Mouse (Mus musculus) forebrain, embryonic 11.5 days (tissue): Measurements from ENCODE around the gene Rflna. TPM values are rescaled to one million over a fixed set of nuclear protein-coding genes. Genes with fewer than 3 reads are reported as not detected.
A peak's percentile ranks its signal among the peaks of the same experiment; 100 is the strongest.

ENCODE experiments used
- ATAC-seq: fragments of 200-750 bp; cut with Nextera tagmentation; replicated peaks from 2 replicates; pipeline ENCODE4 v1.8.0; 2017; ENCODE audit warnings: moderate TSS enrichment; ENCODE audit not compliant: low FRiP score
- DNase-seq: peaks from one replicate; pipeline ENCODE4 v3.0.0-alpha.2; 2017; ENCODE audit warnings: low spot score
- H3K27ac ChIP-seq: fragments of 300-500 bp; sonication (generic); 2 replicates; pipeline ENCODE4 v1.5.1; 2014; ENCODE audit warnings: low read depth, low read length
- H3K27me3 ChIP-seq: fragments of 300-500 bp; sonication (generic); 2 replicates; pipeline ENCODE4 v1.6.1; 2014; ENCODE audit warnings: mild to moderate bottlenecking, low read length, mixed read lengths; ENCODE audit not compliant: control insufficient read depth, insufficient read depth
- H3K36me3 ChIP-seq: fragments of 300-500 bp; sonication (generic); 2 replicates; pipeline ENCODE4 v1.6.1; 2014; ENCODE audit warnings: mild to moderate bottlenecking, low read length, moderate library complexity, mixed read lengths; ENCODE audit not compliant: control insufficient read depth, insufficient read depth
- H3K4me1 ChIP-seq: fragments of 300-500 bp; sonication (generic); replicated peaks from 2 replicates; pipeline ENCODE4 v1.6.1; 2014; ENCODE audit warnings: low read length, mixed read lengths; ENCODE audit not compliant: control insufficient read depth, insufficient read depth
- H3K4me2 ChIP-seq: fragments of 300-500 bp; sonication (generic); 2 replicates; pipeline ENCODE4 v1.6.1; 2014; ENCODE audit warnings: low read depth, mild to moderate bottlenecking, low read length, moderate library complexity, mixed read lengths; ENCODE audit not compliant: severe bottlenecking
- H3K4me3 ChIP-seq: fragments of 300-500 bp; sonication (generic); 2 replicates; pipeline ENCODE4 v1.5.1; 2014; ENCODE audit warnings: low read depth, low read length
- H3K9ac ChIP-seq: fragments of 300-500 bp; sonication (generic); 2 replicates; pipeline ENCODE4 v1.6.1; 2014; ENCODE audit warnings: low read length
- H3K9me3 ChIP-seq: fragments of 300-500 bp; sonication (generic); 2 replicates; pipeline ENCODE4 v1.6.1; 2016; ENCODE audit warnings: low read length, mixed read lengths; ENCODE audit not compliant: control insufficient read depth
- WGBS: fragments of 180-500 bp; shearing (Covaris S2); extraction: QIAGEN DNeasy Blood & Tissue Kit; methylation state at CpG from one replicate; pipeline ENCODE4 v1.1.7; 2014; 5-methylcytosine and 5-hydroxymethylcytosine counted together
- polyA plus RNA-seq: library from polyadenylated mRNA; unstranded; fragments of >200 nt; fragmentation: Nextera tagmentation; extraction: Ambion mirVana; gene quantifications from 2 replicates; pipeline ENCODE4 v1.2.1, GENCODE M21; 2014

The Rflna gene
- polyA plus RNA-seq, 1 experiment from 2014 or later = 4.5 TPM

DNA sequence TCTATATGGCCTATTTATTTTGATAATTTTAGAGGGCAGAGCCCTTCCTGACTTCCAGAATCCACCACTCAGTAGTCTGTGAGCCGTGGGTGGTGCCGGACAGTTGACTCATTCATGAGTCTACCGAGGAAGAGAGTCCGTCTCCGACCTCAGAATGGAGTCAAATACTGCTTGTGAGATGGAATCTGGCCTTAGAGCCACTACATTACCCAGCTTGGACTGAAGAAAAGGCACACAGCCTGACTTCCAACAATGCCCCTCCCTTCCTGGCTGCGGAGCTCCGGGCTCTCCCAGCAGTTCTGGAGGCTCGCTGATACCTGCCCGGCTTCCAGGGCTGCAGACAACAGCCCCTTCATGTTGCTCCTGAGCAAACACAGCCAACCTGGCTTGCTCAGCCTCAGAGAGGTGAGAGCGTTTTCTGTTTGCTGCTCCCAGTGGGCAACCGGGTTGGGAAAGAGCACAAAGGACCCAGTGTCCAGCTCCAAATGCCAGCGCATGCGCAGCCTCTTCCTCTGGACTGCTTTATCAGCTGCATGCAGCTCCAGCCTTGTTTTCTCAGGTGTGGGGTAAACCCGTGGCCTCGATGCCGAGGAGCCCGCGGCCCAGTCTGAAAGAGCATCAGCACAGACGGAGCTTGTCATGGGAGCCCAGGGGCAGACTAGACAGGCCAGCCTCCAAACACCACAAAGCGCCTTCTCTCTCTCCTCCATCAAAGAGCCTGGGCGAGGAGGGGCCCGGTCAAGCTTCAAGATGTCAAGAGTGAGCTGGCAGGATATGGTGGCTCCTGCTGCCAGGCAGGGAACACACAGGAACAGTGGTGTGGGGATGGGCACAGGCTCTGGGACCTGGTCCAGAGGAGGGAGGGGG lies 39.0 kb upstream of the Rflna start:
- H3K36me3 ChIP-seq = no peaks in the 10 kb centered on the region
- H3K9me3 ChIP-seq = no peaks in the 10 kb centered on the region
- H3K27me3 ChIP-seq = no peaks in the 10 kb centered on the region
- 70% methylated on average over 22 of the region's 22 CpGs for WGBS
- no peak overlapping the region for H3K4me3 ChIP-seq
- no peak overlapping the region for H3K9ac ChIP-seq
- H3K4me1 ChIP-seq = no peaks in the 10 kb centered on the region
- 0 out of 2 replicates have a peak overlapping the region, but pooled peaks have one; percentile 18 for H3K4me2 ChIP-seq
- H3K27ac ChIP-seq = no peak overlapping the region
- DNase-seq (peak; percentile 68), ATAC-seq (no peak)

DNA sequence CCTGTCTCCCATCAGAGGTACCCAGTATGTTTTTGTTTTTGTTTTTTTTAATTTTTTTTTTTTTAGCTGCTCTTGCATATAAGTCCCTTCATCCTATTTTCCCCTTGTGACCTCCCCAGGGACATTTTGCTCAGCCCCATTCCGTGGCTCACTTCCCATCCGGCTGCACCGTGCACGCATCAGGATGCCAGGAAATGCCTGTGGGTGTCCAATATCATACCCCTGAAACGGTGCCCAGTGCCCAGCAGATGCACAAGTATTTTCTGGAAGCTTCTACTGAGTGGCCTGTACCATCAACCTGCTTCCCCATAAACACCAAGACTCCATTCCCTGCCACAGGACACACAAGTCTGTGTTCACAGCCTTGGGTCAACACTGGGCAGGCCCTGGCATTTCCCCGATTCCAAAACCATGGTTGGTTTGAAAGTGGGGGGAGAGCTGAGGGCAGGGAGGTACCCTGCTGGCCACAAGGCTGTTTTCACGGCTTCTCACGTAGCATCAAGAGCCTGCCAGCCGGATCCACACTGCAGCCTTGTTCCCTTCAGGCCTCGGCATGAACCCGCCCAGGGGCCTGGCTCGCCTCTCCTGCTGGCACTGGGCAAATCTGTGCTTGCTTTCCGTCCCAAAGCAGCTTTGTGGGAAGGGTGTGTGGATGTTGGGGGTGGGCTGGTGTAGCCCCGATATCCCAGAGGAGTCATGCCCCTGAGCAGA lies 36.2 kb upstream of the Rflna start:
- H3K4me3 ChIP-seq = no peak overlapping the region
- no peak overlapping the region for H3K4me2 ChIP-seq
- no peak overlapping the region for H3K9ac ChIP-seq
- DNase-seq (no peak), ATAC-seq (no peak)
- no peaks in the 10 kb centered on the region for H3K27me3 ChIP-seq
- WGBS = 82% methylated on average over 14 of the region's 14 CpGs
- H3K27ac ChIP-seq = no peak overlapping the region
- H3K9me3 ChIP-seq = no peaks in the 10 kb centered on the region
- 0 out of 2 replicates have a peak, but pooled peaks cover 3% of the 10 kb centered on the region for H3K4me1 ChIP-seq
- no peaks in the 10 kb centered on the region for H3K36me3 ChIP-seq

DNA sequence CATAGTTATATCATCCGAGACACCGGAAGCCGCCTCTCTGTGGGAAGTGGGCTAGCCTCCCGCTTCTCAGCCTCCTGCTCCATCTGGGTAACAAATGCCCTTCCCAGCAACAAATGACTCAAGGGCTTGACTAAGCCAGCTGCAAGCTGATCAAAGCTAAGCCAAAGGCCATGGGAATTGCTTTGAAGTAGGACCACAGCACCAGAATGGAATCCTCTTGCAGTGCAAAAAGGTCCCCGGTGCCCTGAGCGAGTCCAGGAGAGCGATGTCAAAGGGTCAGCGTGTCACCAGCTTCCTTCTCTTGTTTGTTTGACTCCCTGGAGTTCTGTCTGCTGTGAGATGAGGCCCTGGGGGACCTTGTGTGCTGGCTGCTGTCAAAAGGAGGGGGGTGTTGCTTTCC lies 33.2 kb upstream of the Rflna start:
- ATAC-seq (no peak), DNase-seq (no peak)
- Histone ChIP-seq H3K27ac (no peak overlapping the region), H3K27me3 (no peaks in the 10 kb centered on the region), H3K4me2 (no peak overlapping the region), H3K36me3 (no peaks in the 10 kb centered on the region), H3K9ac (no peak overlapping the region), H3K4me3 (no peak overlapping the region), H3K4me1 (0 out of 2 replicates have a peak, but pooled peaks cover 3% of the 10 kb centered on the region), H3K9me3 (no peaks in the 10 kb centered on the region)
- WGBS = 40% methylated on average over 8 of the region's 8 CpGs

DNA sequence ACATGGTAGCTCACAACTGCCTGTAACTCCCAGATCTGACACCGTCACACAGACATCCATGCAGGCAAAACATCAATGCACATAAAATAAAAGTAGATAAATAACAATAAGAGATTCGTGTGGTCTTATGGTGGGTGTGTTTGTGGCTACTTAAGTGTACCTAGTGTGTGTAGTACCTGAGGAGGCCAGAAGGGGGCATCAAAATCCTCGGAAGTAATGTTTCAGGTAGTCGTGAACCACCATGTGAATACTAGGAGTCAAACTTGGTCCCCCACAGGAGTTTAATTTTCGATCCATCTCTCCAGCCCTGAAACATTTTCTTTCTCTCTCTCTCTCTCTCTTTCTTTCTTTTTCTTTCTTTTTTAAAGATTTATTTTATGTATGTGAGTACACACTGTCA lies 16.8 kb upstream of the Rflna start:
- no peaks in the 10 kb centered on the region for H3K4me1 ChIP-seq
- H3K36me3 ChIP-seq = no peaks in the 10 kb centered on the region
- H3K9ac ChIP-seq = no peak overlapping the region
- ATAC-seq (no peak), DNase-seq (no peak)
- H3K27ac ChIP-seq = no peak overlapping the region
- no peaks in the 10 kb centered on the region; the same call in 1 of the 2 replicates for H3K9me3 ChIP-seq
- H3K4me3 ChIP-seq = no peak overlapping the region
- H3K4me2 ChIP-seq = no peak overlapping the region
- H3K27me3 ChIP-seq = no peaks in the 10 kb centered on the region
- 86% methylated on average over 5 of the region's 5 CpGs for WGBS

DNA sequence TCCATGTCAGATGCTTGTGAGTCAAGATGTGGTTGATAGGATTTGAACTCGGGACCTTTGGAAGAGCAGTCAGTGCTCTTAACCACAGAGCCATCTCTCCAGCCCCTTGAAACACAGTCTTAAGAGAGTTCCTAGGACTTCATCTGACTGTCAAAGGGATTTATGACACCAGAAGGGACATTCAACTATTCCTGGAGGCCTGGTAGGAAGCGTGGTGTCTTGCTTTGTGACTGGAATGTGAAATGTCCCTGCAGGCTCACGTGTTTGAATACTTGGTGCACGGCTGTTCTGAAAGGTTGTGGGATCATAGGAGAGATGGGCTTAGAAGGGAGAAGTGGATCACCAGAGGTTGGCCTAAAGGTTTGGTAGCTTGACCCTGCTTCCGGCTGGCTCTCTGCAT lies 16.4 kb upstream of the Rflna start:
- ATAC-seq = no peak
- WGBS = 88% methylated on average over 5 of the region's 5 CpGs
- no peak overlapping the region for H3K9ac ChIP-seq
- no peaks in the 10 kb centered on the region for H3K36me3 ChIP-seq
- DNase-seq = no peak
- H3K4me1 ChIP-seq = no peaks in the 10 kb centered on the region
- no peak overlapping the region for H3K4me2 ChIP-seq
- H3K9me3 ChIP-seq = no peaks in the 10 kb centered on the region; the same call in 1 of the 2 replicates
- H3K27me3 ChIP-seq = no peaks in the 10 kb centered on the region
- no peak overlapping the region for H3K4me3 ChIP-seq
- H3K27ac ChIP-seq = no peak overlapping the region

DNA sequence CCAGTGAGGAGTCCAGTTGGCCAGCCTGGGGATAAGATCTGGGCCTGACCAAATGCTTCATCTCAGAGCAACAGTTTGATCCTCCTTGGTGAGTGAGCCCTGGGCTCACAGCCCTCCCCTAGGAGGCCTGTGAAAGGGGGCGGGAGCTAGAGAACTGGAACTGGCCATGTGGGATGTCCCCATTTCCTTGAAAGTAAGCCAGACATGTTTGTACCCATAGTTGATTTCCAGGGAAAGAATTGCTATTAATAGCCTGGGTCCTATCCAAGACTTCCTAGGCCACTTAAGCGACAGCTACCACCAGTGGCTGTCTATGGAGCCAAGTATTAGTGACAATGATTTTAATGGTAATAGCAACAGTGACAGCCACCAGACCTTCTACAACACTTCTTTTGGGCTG lies 13.3 kb upstream of the Rflna start:
- DNase-seq (no peak), ATAC-seq (no peak)
- H3K4me1 ChIP-seq = no peaks in the 10 kb centered on the region
- H3K9ac ChIP-seq = no peak overlapping the region
- no peaks in the 10 kb centered on the region for H3K36me3 ChIP-seq
- H3K4me2 ChIP-seq = no peak overlapping the region
- H3K27ac ChIP-seq = no peak overlapping the region
- H3K4me3 ChIP-seq = no peak overlapping the region
- H3K9me3 ChIP-seq = no peaks in the 10 kb centered on the region
- WGBS = 98% methylated on average over 2 of the region's 2 CpGs
- no peaks in the 10 kb centered on the region for H3K27me3 ChIP-seq

DNA sequence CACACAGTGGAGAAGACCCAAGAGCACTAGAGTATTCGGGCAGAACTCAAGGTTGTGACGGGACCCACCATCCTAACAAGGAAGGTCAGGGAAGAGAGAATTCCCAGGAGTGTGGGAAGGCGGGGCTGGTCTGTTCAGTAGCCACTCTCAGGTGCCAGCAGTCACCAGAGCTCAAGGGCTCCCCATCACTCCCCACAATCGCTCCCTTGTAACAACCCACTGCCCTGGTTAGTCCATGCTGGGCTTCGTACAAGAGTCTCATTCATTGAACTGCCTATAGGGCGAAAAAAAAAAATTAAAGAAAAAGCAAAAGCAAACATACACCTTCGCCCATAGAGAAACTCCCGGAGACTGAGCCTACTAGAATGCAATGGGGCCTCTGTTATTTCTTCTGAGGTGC lies 10.7 kb upstream of the Rflna start:
- WGBS = 82% methylated on average over 8 of the region's 8 CpGs
- H3K27me3 ChIP-seq = no peaks in the 10 kb centered on the region
- no peak for ATAC-seq
- H3K4me2 ChIP-seq = no peak overlapping the region
- no peak overlapping the region for H3K4me3 ChIP-seq
- DNase-seq = no peak
- H3K9ac ChIP-seq = no peak overlapping the region
- no peak overlapping the region for H3K27ac ChIP-seq
- H3K36me3 ChIP-seq = no peaks in the 10 kb centered on the region
- no peaks in the 10 kb centered on the region for H3K9me3 ChIP-seq
- H3K4me1 ChIP-seq = no peaks in the 10 kb centered on the region

DNA sequence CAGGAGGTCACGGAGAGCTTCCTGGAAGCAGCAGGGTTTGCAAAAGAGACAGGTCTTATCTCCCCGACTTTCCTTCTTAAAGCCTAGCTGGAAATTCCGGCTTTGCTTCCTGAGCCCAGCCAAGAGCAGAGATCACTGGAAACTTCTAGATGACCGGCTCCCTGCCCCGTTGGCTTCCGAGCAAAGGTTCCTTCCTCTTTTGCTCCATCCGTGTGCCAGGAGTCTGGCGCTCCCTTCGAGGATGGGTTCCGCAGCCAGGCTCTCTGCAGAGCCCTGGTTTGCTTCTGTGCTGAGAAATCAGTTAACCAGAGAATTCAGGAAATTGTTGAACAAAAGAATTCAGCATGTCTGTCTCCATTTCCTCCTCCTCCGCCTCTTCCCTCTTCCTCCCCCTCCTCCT lies 10.1 kb upstream of the Rflna start:
- H3K27ac ChIP-seq = no peak overlapping the region

More for the DNA sequence above, 10.1 kb upstream of the Rflna start:
- Histone ChIP-seq H3K4me1 (no peaks in the 10 kb centered on the region), H3K36me3 (no peaks in the 10 kb centered on the region), H3K27me3 (no peaks in the 10 kb centered on the region), H3K9ac (no peak overlapping the region), H3K4me3 (no peak overlapping the region), H3K9me3 (no peaks in the 10 kb centered on the region), H3K4me2 (no peak overlapping the region)
- ATAC-seq (no peak), DNase-seq (no peak)
- 81% methylated on average over 11 of the region's 11 CpGs for WGBS
